Mouse (Mus musculus): ENCODE results near the gene Olfr1206. TPM values are rescaled to one million over a fixed set of nuclear protein-coding genes. Genes with fewer than 3 reads are reported as not detected.

The Olfr1206 gene
- not detected in 2 replicates for polyA plus RNA-seq (2015; fragmentation: Nextera tagmentation; extraction: Ambion mirVana)

DNA sequence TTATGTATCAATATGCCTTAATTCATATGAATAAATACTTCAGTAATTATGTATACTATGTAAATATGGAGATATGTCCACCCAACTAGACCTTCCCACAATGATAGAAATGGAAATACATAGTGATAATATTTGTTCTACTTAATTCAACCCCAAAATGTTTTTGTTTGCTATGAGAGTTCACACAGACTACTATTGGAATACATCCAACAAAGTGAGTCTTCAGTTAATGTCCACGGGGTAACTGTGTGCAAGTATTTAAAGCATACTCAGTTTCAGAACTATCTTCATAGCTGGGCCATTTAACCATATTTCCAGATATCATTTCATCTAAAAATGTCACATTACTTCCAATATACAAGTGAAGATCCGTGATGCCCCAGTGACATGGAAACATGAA is at the start of gene Olfr1206:
Gene Olfr1206 (plus strand): TSS at position 301 of the 400 bp plus-strand sequence.

DNA sequence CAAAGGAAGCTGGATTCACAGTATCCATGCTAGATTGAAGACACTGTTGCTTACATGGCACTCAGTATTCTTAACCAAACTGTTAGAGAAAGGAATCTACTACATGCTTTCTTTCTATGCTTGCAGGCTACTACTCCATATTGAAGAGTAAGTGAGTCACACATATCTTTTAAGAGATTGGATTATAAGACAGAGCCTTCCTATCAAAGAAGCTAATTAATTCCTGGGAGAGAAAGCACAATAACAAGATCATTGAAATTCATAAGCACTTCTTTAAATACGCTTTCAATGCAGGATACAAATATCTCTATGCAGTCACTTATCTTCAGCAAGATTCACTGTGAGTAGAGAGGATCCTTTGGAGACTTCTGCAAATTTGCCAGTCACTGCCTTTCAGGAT is 48.8 kb upstream of the Olfr1206 start, which contains the start of gene Olfr1202:
Gene Olfr1202 (plus strand): TSS at position 301 of the 400 bp plus-strand sequence.

DNA sequence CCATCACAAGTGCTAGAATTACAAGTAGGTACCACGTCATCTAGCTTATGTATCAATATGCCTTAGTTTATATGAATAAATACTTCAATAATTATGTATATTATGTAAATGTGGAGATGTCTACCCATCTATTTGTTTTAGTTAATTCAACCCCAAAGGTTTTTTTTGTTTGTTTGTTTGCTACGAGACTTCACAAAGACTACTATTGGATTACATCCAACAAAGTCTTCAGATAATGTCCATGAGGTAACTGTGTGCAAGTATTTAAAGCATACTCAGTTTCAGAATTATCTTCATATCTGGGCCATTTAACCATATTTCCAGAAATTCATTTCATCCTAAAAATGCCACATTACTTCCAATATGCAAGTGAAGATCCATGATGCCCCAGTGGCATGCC is 33.6 kb upstream of the Olfr1206 start, which contains the start of gene Olfr1205:
Gene Olfr1205 (plus strand): TSS at position 301 of the 400 bp plus-strand sequence.

GRCm38 (mm10) chr2:88848992-88849391 is 14.0 kb upstream of the Olfr1206 start, which contains the start of gene Olfr1204:
Olfr1204 (plus strand) TSS chr2:88849292.

DNA sequence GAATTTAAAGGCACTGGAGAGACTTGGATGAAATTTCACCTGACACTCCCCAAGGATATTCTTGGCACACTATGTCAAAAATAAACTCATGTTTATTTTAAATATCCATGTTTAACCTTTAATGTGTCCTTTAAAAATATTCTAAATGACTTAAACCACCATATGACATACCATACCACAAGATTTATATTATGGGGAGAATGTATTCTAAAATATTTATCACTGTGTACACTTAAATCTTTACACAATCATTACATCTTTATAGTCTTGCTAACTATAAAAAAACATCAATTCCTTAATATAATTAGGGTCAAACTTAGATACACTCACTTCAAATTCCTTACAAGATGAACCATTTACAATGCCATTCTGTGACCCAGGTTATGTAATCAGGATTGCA is 39.2 kb downstream of the Olfr1206 start, which contains the start of gene Olfr1208:
Gene Olfr1208 (minus strand): TSS at position 101 of the 400 bp plus-strand sequence.

GRCm38 (mm10) chr2:88915057-88915456 is 52.0 kb downstream of the Olfr1206 start, which contains the start of gene Olfr1209:
Olfr1209 (minus strand) TSS chr2:88915157.

Other genes with a start within 250 kb of the Olfr1206 start
- not detected in 2 replicates for gene Olfr1191-ps1, start 222.7 kb upstream of the Olfr1206 start, polyA plus RNA-seq (2015; fragmentation: Nextera tagmentation; extraction: Ambion mirVana)
- not detected in 2 replicates for gene Olfr1192-ps1, start 214.7 kb upstream of the Olfr1206 start, polyA plus RNA-seq (2015; fragmentation: Nextera tagmentation; extraction: Ambion mirVana)
- gene Olfr1193, start 187.6 kb upstream of the Olfr1206 start, polyA plus RNA-seq (2015; fragmentation: Nextera tagmentation; extraction: Ambion mirVana) = not detected in 2 replicates
- gene Olfr1195, start 174.0 kb upstream of the Olfr1206 start, polyA plus RNA-seq (2015; fragmentation: Nextera tagmentation; extraction: Ambion mirVana) = not detected in 2 replicates
- not detected in 2 replicates for gene Olfr1196, start 158.6 kb upstream of the Olfr1206 start, polyA plus RNA-seq (2015; fragmentation: Nextera tagmentation; extraction: Ambion mirVana)
- gene Olfr1197, start 130.9 kb upstream of the Olfr1206 start, polyA plus RNA-seq (2015; fragmentation: Nextera tagmentation; extraction: Ambion mirVana) = not detected in 2 replicates
- not detected in 2 replicates for gene Olfr1198, start 111.9 kb upstream of the Olfr1206 start, polyA plus RNA-seq (2015; fragmentation: Nextera tagmentation; extraction: Ambion mirVana)
- not detected in 2 replicates for gene Olfr1199, start 102.8 kb upstream of the Olfr1206 start, polyA plus RNA-seq (2015; fragmentation: Nextera tagmentation; extraction: Ambion mirVana)
- gene Olfr1200, start 92.7 kb upstream of the Olfr1206 start, polyA plus RNA-seq (2015; fragmentation: Nextera tagmentation; extraction: Ambion mirVana) = not detected in 2 replicates
- gene Olfr1201, start 70.2 kb upstream of the Olfr1206 start, polyA plus RNA-seq (2015; fragmentation: Nextera tagmentation; extraction: Ambion mirVana) = not detected in 2 replicates
- gene Olfr1202, start 48.7 kb upstream of the Olfr1206 start, polyA plus RNA-seq (2015; fragmentation: Nextera tagmentation; extraction: Ambion mirVana) = not detected in 2 replicates
- gene Olfr1205, start 33.5 kb upstream of the Olfr1206 start, polyA plus RNA-seq (2015; fragmentation: Nextera tagmentation; extraction: Ambion mirVana) = not detected in 2 replicates
- not detected in 2 replicates for gene Olfr1204, start 13.9 kb upstream of the Olfr1206 start, polyA plus RNA-seq (2015; fragmentation: Nextera tagmentation; extraction: Ambion mirVana)
- gene Olfr1208, start 39.1 kb downstream of the Olfr1206 start, polyA plus RNA-seq (2015; fragmentation: Nextera tagmentation; extraction: Ambion mirVana) = not detected in 2 replicates
- not detected in 2 replicates for gene Olfr1209, start 51.9 kb downstream of the Olfr1206 start, polyA plus RNA-seq (2015; fragmentation: Nextera tagmentation; extraction: Ambion mirVana)
- not detected in 2 replicates for gene Olfr1211, start 74.9 kb downstream of the Olfr1206 start, polyA plus RNA-seq (2015; fragmentation: Nextera tagmentation; extraction: Ambion mirVana)
- gene Olfr1212, start 90.7 kb downstream of the Olfr1206 start, polyA plus RNA-seq (2015; fragmentation: Nextera tagmentation; extraction: Ambion mirVana) = not detected in 2 replicates
- not detected in 2 replicates for gene Gm13762, start 117.0 kb downstream of the Olfr1206 start, polyA plus RNA-seq (2015; fragmentation: Nextera tagmentation; extraction: Ambion mirVana)
- gene Olfr1214, start 129.4 kb downstream of the Olfr1206 start, polyA plus RNA-seq (2015; fragmentation: Nextera tagmentation; extraction: Ambion mirVana) = not detected in 2 replicates
- gene Olfr1215, start 143.7 kb downstream of the Olfr1206 start, polyA plus RNA-seq (2015; fragmentation: Nextera tagmentation; extraction: Ambion mirVana) = not detected in 2 replicates
- not detected in 2 replicates for gene Olfr1216, start 155.1 kb downstream of the Olfr1206 start, polyA plus RNA-seq (2015; fragmentation: Nextera tagmentation; extraction: Ambion mirVana)
- not detected in 2 replicates for gene Olfr1217, start 168.8 kb downstream of the Olfr1206 start, polyA plus RNA-seq (2015; fragmentation: Nextera tagmentation; extraction: Ambion mirVana)
- not detected in 2 replicates for gene Olfr1218, start 198.0 kb downstream of the Olfr1206 start, polyA plus RNA-seq (2015; fragmentation: Nextera tagmentation; extraction: Ambion mirVana)
- gene Olfr1219, start 220.3 kb downstream of the Olfr1206 start, polyA plus RNA-seq (2015; fragmentation: Nextera tagmentation; extraction: Ambion mirVana) = not detected in 2 replicates
- not detected in 2 replicates for gene Olfr1220, start 243.6 kb downstream of the Olfr1206 start, polyA plus RNA-seq (2015; fragmentation: Nextera tagmentation; extraction: Ambion mirVana)

Data from spleen, postnatal 0 days (tissue).